Mouse (Mus musculus): ENCODE data around the gene Olfr1509.
"Not testable (repeated sequence)": the region's sequence is repeated elsewhere in the genome, so short reads cannot be mapped to it uniquely, and the experiment has no call there.

GRCm38 (mm10) chr14:52410142-52410919 is 32.5 kb upstream of the Olfr1509 start:
- not testable (repeated sequence) for TF ChIP-seq MYOD1 (IDR thresholded peaks at IDR 0.05; ENCODE audit: control insufficient read depth, insufficient read length, low read depth); CTCF (IDR thresholded peaks at IDR 0.05; ENCODE audit: control insufficient read depth, insufficient read depth, insufficient read length); USF1 (IDR thresholded peaks at IDR 0.05; ENCODE audit: low read depth); CEBPB (IDR thresholded peaks at IDR 0.05; ENCODE audit: low read depth)

All from C2C12 (cell line).